23 mouse cellular contexts compared by ENCODE assay signal in the genomic region with DNA sequence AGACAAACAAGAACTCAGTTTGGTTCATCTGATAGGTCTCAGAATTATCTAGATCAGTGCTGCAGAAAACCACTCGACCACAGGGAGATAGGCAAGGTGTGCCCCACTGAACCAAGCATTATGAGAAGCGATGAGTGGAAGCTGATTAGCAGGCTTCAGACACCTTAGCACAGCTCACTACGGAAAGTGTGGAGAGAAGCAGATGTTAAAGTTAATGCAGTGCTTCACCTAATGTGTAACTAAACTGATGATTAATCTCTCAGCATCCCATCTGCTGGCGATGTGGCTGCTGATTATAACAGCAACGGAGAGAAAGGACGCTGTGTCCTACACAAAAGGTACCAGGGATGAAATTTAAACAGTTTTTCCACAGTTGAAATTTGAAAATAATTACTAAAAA.
A peak's percentile ranks its signal among the peaks of the same experiment; 100 is the strongest.
DNase-seq lines count a peak whose midpoint lies in the region; ATAC-seq and TF ChIP-seq lines count a peak whose summit lies in the region.
"Had no signal": no experiment of that assay in that cellular context is flagged by ENCODE, and none has a peak within 500 bp of the region (broad histone marks: within the 10 kb centered on the region; RNA-seq: fewer than 3 reads in every experiment).

No protein-coding gene starts in this region.

- ATAC-seq in embryonic facial prominence, embryonic 14.5 days (ENCODE audit: low read depth) = no peak
- ATAC-seq in hindbrain, embryonic 12.5 days (ENCODE audit: low FRiP score) = peak; percentile 46; the same call in 1 of the 2 replicates
- ATAC-seq: intestine, postnatal 0 days; liver, postnatal 0 days; lung, postnatal 0 days had no signal

- H3K36me3 ChIP-seq in embryonic facial prominence, embryonic 14.5 days (ENCODE audit: control insufficient read depth, insufficient read depth, low read length) = no peaks in the 10 kb centered on the region
- no peaks in the 10 kb centered on the region for H3K36me3 ChIP-seq in embryonic facial prominence, embryonic 10.5 days (replicated peaks)
- no peaks in the 10 kb centered on the region for H3K36me3 ChIP-seq in hindbrain, embryonic 12.5 days
- H3K36me3 ChIP-seq in hindbrain, embryonic 10.5 days = no peaks in the 10 kb centered on the region
- H3K36me3 ChIP-seq: heart, embryonic 13.5 days; kidney, embryonic 15.5 days; limb, embryonic 12.5 days; midbrain, embryonic 12.5 days had no signal

- no peaks in the 10 kb centered on the region for H3K27me3 ChIP-seq in embryonic facial prominence, embryonic 14.5 days (replicated peaks; ENCODE audit: control insufficient read depth, insufficient read depth, low read length)
- no peaks in the 10 kb centered on the region for H3K27me3 ChIP-seq in embryonic facial prominence, embryonic 10.5 days (replicated peaks; ENCODE audit: low read depth, poor library complexity, severe bottlenecking)
- H3K27me3 ChIP-seq in hindbrain, embryonic 12.5 days = no peaks in the 10 kb centered on the region
- H3K27me3 ChIP-seq in hindbrain, embryonic 10.5 days (ENCODE audit: insufficient read depth, poor library complexity, severe bottlenecking) = no peaks in the 10 kb centered on the region
- H3K27me3 ChIP-seq: heart, embryonic 13.5 days; kidney, embryonic 15.5 days; limb, embryonic 12.5 days; midbrain, embryonic 12.5 days had no signal

- H3K9me3 ChIP-seq in embryonic facial prominence, embryonic 14.5 days (ENCODE audit: control insufficient read depth, low read length) = no peaks in the 10 kb centered on the region
- no peaks in the 10 kb centered on the region for H3K9me3 ChIP-seq in embryonic facial prominence, embryonic 10.5 days
- H3K9me3 ChIP-seq in hindbrain, embryonic 12.5 days (replicated peaks) = no peaks in the 10 kb centered on the region
- no peaks in the 10 kb centered on the region for H3K9me3 ChIP-seq in hindbrain, embryonic 10.5 days
- H3K9me3 ChIP-seq: heart, embryonic 13.5 days; kidney, embryonic 15.5 days; limb, embryonic 12.5 days; midbrain, embryonic 12.5 days had no signal

- peak; percentile 2 for DNase-seq in embryonic facial prominence, embryonic 14.5 days (ENCODE audit: low spot score)
- DNase-seq in embryonic facial prominence, embryonic 10.5 days (ENCODE audit: low spot score) = no peak
- no peak for DNase-seq in hindbrain, embryonic 10.5 days (ENCODE audit: low spot score)
- DNase-seq in brain, embryonic 14.5 days (ENCODE audit: low read depth) = peak; percentile 42
- peak; percentile 34 for DNase-seq in retina, embryonic 14.5 days (ENCODE audit: low spot score)
- no peak for DNase-seq in thymus, postnatal 25 days
- DNase-seq: adrenal gland, postnatal 10 days; cerebellum, adult 9-10 months; gastrocnemius, postnatal 25 days; heart, adult 2 months; heart, postnatal 14 days; kidney, postnatal 36 days; liver, postnatal 0 days; thymus, postnatal 14 days had no signal

- WGBS in embryonic facial prominence, embryonic 14.5 days = 76% methylated on average over 6 of the region's 6 CpGs
- WGBS in embryonic facial prominence, embryonic 10.5 days = 82% methylated on average over 6 of the region's 6 CpGs
- WGBS in hindbrain, embryonic 12.5 days = 48% methylated on average over 6 of the region's 6 CpGs
- WGBS in hindbrain, embryonic 10.5 days = 72% methylated on average over 6 of the region's 6 CpGs

- H3K27ac ChIP-seq in embryonic facial prominence, embryonic 14.5 days (replicated peaks; ENCODE audit: low read depth, low read length) = no peak overlapping the region
- no peak overlapping the region for H3K27ac ChIP-seq in embryonic facial prominence, embryonic 10.5 days (replicated peaks)
- no peak overlapping the region for H3K27ac ChIP-seq in hindbrain, embryonic 12.5 days
- H3K27ac ChIP-seq in hindbrain, embryonic 10.5 days = no peak overlapping the region
- H3K27ac ChIP-seq: heart, adult 2 months; heart, embryonic 13.5 days; kidney, embryonic 15.5 days; limb, embryonic 12.5 days; macrophage; midbrain, embryonic 12.5 days had no signal

- TF ChIP-seq CTCF in brain, embryonic 14.5 days (IDR thresholded peaks at IDR 0.05; ENCODE audit: borderline replicate concordance, extremely low read depth, insufficient read depth, insufficient read length) = no peak

- no peaks in the 10 kb centered on the region for H3K4me1 ChIP-seq in embryonic facial prominence, embryonic 14.5 days (ENCODE audit: control insufficient read depth, insufficient read depth, low read length)
- no peaks in the 10 kb centered on the region for H3K4me1 ChIP-seq in embryonic facial prominence, embryonic 10.5 days
- H3K4me1 ChIP-seq in hindbrain, embryonic 12.5 days = no peaks in the 10 kb centered on the region
- H3K4me1 ChIP-seq in hindbrain, embryonic 10.5 days (replicated peaks) = no peaks in the 10 kb centered on the region
- H3K4me1 ChIP-seq: heart, embryonic 13.5 days; kidney, embryonic 15.5 days; limb, embryonic 12.5 days had no signal

- H3K9ac ChIP-seq in embryonic facial prominence, embryonic 14.5 days (ENCODE audit: low read depth, low read length) = no peak overlapping the region
- H3K9ac ChIP-seq in hindbrain, embryonic 12.5 days = no peak overlapping the region
- H3K9ac ChIP-seq: heart, embryonic 13.5 days; kidney, embryonic 15.5 days; limb, embryonic 12.5 days; liver, postnatal 0 days; midbrain, embryonic 12.5 days had no signal

- H3K4me3 ChIP-seq in embryonic facial prominence, embryonic 14.5 days (ENCODE audit: low read depth, low read length) = no peak overlapping the region
- H3K4me3 ChIP-seq in embryonic facial prominence, embryonic 10.5 days = no peak overlapping the region
- no peak overlapping the region for H3K4me3 ChIP-seq in hindbrain, embryonic 12.5 days
- H3K4me3 ChIP-seq in hindbrain, embryonic 10.5 days = no peak overlapping the region
- H3K4me3 ChIP-seq: heart, adult 2 months; heart, embryonic 13.5 days; kidney, embryonic 15.5 days; limb, embryonic 12.5 days; midbrain, embryonic 12.5 days had no signal

- H3K4me2 ChIP-seq in embryonic facial prominence, embryonic 14.5 days (ENCODE audit: low read depth, low read length) = no peak overlapping the region
- no peak overlapping the region for H3K4me2 ChIP-seq in hindbrain, embryonic 12.5 days (replicated peaks)
- H3K4me2 ChIP-seq: heart, embryonic 13.5 days; kidney, embryonic 15.5 days; limb, embryonic 12.5 days; liver, embryonic 11.5 days; midbrain, embryonic 12.5 days had no signal

- TF ChIP-seq POLR2A in brain, embryonic 14.5 days (IDR thresholded peaks at IDR 0.05; ENCODE audit: borderline replicate concordance, extremely low read depth, insufficient read depth, insufficient read length, poor library complexity, severe bottlenecking) = no peak

Comparison
In these comparisons a context has a peak if more than half of its experiments do, and no peak if none do; other contexts are left out.
1. DNase-seq: peak in embryonic facial prominence, embryonic 14.5 days (single experiment), brain, embryonic 14.5 days (single experiment) and retina, embryonic 14.5 days (single experiment); none in embryonic facial prominence, embryonic 10.5 days (single experiment), hindbrain, embryonic 10.5 days (single experiment) and thymus, postnatal 25 days (single experiment).